Mouse (Mus musculus) embryonic facial prominence, embryonic 15.5 days (tissue): Measurements from ENCODE around the gene Mlec. TPM values are rescaled to one million over a fixed set of nuclear protein-coding genes. Genes with fewer than 3 reads are reported as not detected.
"Not testable (repeated sequence)": the region's sequence is repeated elsewhere in the genome, so short reads cannot be mapped to it uniquely, and the experiment has no call there.

ENCODE experiments used
- ATAC-seq: fragments of 200-750 bp; cut with Nextera tagmentation; 2 replicates; pipeline ENCODE4 v1.8.0; 2017; ENCODE audit warnings: low read depth, moderate TSS enrichment; ENCODE audit not compliant: insufficient number of reproducible peaks, low FRiP score, low TSS enrichment
- H3K27ac ChIP-seq: fragments of 300-500 bp; sonication (generic); replicated peaks from 2 replicates; pipeline ENCODE4 v1.5.1; 2015; ENCODE audit warnings: mild to moderate bottlenecking, inconsistent platforms
- H3K27me3 ChIP-seq: fragments of 300-500 bp; sonication (generic); 2 replicates; pipeline ENCODE4 v1.6.1; 2015; ENCODE audit warnings: inconsistent platforms
- H3K36me3 ChIP-seq: fragments of 300-500 bp; sonication (generic); 2 replicates; pipeline ENCODE4 v1.6.1; 2015; ENCODE audit warnings: mild to moderate bottlenecking, inconsistent platforms
- H3K4me1 ChIP-seq: fragments of 300-500 bp; sonication (generic); 2 replicates; pipeline ENCODE4 v1.6.1; 2015; ENCODE audit warnings: inconsistent platforms
- H3K4me2 ChIP-seq: fragments of 300-500 bp; sonication (generic); replicated peaks from 2 replicates; pipeline ENCODE4 v1.6.1; 2015; ENCODE audit warnings: mild to moderate bottlenecking, inconsistent platforms
- H3K4me3 ChIP-seq: fragments of 300-500 bp; sonication (generic); replicated peaks from 2 replicates; pipeline ENCODE4 v1.5.1; 2015; ENCODE audit warnings: mild to moderate bottlenecking, inconsistent platforms
- H3K9ac ChIP-seq: fragments of 300-500 bp; sonication (generic); 2 replicates; pipeline ENCODE4 v1.6.1; 2015; ENCODE audit warnings: inconsistent platforms
- H3K9me3 ChIP-seq: fragments of 300-500 bp; sonication (generic); replicated peaks from 2 replicates; pipeline ENCODE4 v1.6.1; 2016; ENCODE audit warnings: inconsistent platforms
- WGBS: fragments of 180-500 bp; shearing (Covaris S2); methylation state at CpG from one replicate; pipeline ENCODE4 v1.1.7; 2015; 5-methylcytosine and 5-hydroxymethylcytosine counted together
- polyA plus RNA-seq: library from polyadenylated mRNA; unstranded; fragments of >200 nt; fragmentation: Nextera tagmentation; extraction: Ambion mirVana; gene quantifications from 2 replicates; pipeline ENCODE4 v1.2.1, GENCODE M21; 2015

The Mlec gene
- polyA plus RNA-seq, 1 experiment from 2014 or later = 95.1 TPM

GRCm38 (mm10) chr5:115118961-115119570 lies 38.9 kb downstream of the Mlec start, which contains the start of gene Acads:
Gene Acads (minus strand): TSS chr5:115119346.
- Histone ChIP-seq H3K36me3 (peaks cover 33% of the 10 kb centered on the region), H3K4me1 (no peaks in the 10 kb centered on the region), H3K4me3 (peak within 1 kb of the TSS; percentile 75), H3K4me2 (peak within 1 kb of the TSS; percentile 82), H3K9me3 (no peaks in the 10 kb centered on the region), H3K27ac (peak within 1 kb of the TSS; percentile 56; the same call in 1 of the 2 replicates), H3K27me3 (no peaks in the 10 kb centered on the region), H3K9ac (peak within 1 kb of the TSS; percentile 62)
- WGBS = under 1% methylated on average over 39 of the region's 39 CpGs
- peak; percentile 84 for ATAC-seq

- Histone ChIP-seq H3K4me1 (no peaks in the 10 kb centered on the region), H3K9ac (no peak overlapping the region), H3K4me3 (no peak overlapping the region), H3K9me3 (no peaks in the 10 kb centered on the region), H3K36me3 (peaks cover 26% of the 10 kb centered on the region), H3K4me2 (no peak overlapping the region), H3K27ac (no peak overlapping the region), H3K27me3 (no peaks in the 10 kb centered on the region)
- 94% methylated on average over 13 of the region's 13 CpGs for WGBS
- no peak for ATAC-seq
These were observed 40.5 kb downstream of the Mlec start for GRCm38 (mm10) chr5:115117467-115117866.

- 79% methylated on average over 3 of the region's 3 CpGs for WGBS
- no peak for ATAC-seq
- no peak overlapping the region for H3K9ac ChIP-seq
- no peak overlapping the region for H3K4me2 ChIP-seq
- no peak overlapping the region for H3K27ac ChIP-seq
- no peaks in the 10 kb centered on the region for H3K9me3 ChIP-seq
- peaks cover 37% of the 10 kb centered on the region for H3K36me3 ChIP-seq
- no peaks in the 10 kb centered on the region for H3K4me1 ChIP-seq
- H3K27me3 ChIP-seq = no peaks in the 10 kb centered on the region
- no peak overlapping the region for H3K4me3 ChIP-seq
These were observed 41.6 kb downstream of the Mlec start for GRCm38 (mm10) chr5:115116426-115116825.

- H3K36me3 ChIP-seq = peaks cover 47% of the 10 kb centered on the region
- no peak overlapping the region for H3K27ac ChIP-seq
- H3K4me3 ChIP-seq = no peak overlapping the region
- no peak overlapping the region for H3K9ac ChIP-seq
- H3K4me2 ChIP-seq = no peak overlapping the region
- H3K9me3 ChIP-seq = no peaks in the 10 kb centered on the region
- H3K4me1 ChIP-seq = no peaks in the 10 kb centered on the region
- H3K27me3 ChIP-seq = no peaks in the 10 kb centered on the region
- WGBS = 93% methylated on average over 8 of the region's 8 CpGs
- no peak for ATAC-seq
These were observed 43.5 kb downstream of the Mlec start for GRCm38 (mm10) chr5:115114501-115114900.

GRCm38 (mm10) chr5:115113244-115113643 lies 44.7 kb downstream of the Mlec start:
- H3K4me3 ChIP-seq = no peak overlapping the region
- H3K27me3 ChIP-seq = no peaks in the 10 kb centered on the region
- H3K4me2 ChIP-seq = no peak overlapping the region
- H3K9me3 ChIP-seq = no peaks in the 10 kb centered on the region
- H3K4me1 ChIP-seq = 0 out of 2 replicates have a peak, but pooled peaks cover 1% of the 10 kb centered on the region
- no peak overlapping the region for H3K9ac ChIP-seq
- ATAC-seq = no peak
- WGBS = 97% methylated on average over 12 of the region's 12 CpGs
- peaks cover 47% of the 10 kb centered on the region for H3K36me3 ChIP-seq
- H3K27ac ChIP-seq = no peak overlapping the region

- H3K4me1 ChIP-seq = 0 out of 2 replicates have a peak, but pooled peaks cover 2% of the 10 kb centered on the region
- H3K27me3 ChIP-seq = no peaks in the 10 kb centered on the region
- whole genome bisulfite sequencing = 87% methylated on average over 8 of the region's 8 CpGs
- no peak for ATAC-seq
- H3K4me2 ChIP-seq = no peak overlapping the region
- no peak overlapping the region for H3K4me3 ChIP-seq
- H3K9ac ChIP-seq = no peak overlapping the region
- H3K9me3 ChIP-seq = no peaks in the 10 kb centered on the region
- H3K36me3 ChIP-seq = peaks cover 37% of the 10 kb centered on the region
- no peak overlapping the region for H3K27ac ChIP-seq
These were observed 46.8 kb downstream of the Mlec start for GRCm38 (mm10) chr5:115111156-115111555.

GRCm38 (mm10) chr5:115103253-115103652 lies 54.7 kb downstream of the Mlec start:
- H3K36me3 ChIP-seq = peaks cover 44% of the 10 kb centered on the region
- H3K4me3 ChIP-seq = not testable (repeated sequence)

GRCm38 (mm10) chr5:115102231-115102630 lies 55.7 kb downstream of the Mlec start:
- H3K4me1 ChIP-seq = no peaks in the 10 kb centered on the region
- no peak overlapping the region for H3K4me3 ChIP-seq
- no peak for ATAC-seq
- no peak overlapping the region for H3K4me2 ChIP-seq
- no peaks in the 10 kb centered on the region for H3K9me3 ChIP-seq
- H3K27ac ChIP-seq = no peak overlapping the region
- H3K27me3 ChIP-seq = no peaks in the 10 kb centered on the region
- H3K9ac ChIP-seq = no peak overlapping the region
- 89% methylated on average over 2 of the region's 2 CpGs for WGBS
- peaks cover 50% of the 10 kb centered on the region for H3K36me3 ChIP-seq

More at GRCm38 (mm10) chr5:115103253-115103652, 54.7 kb downstream of the Mlec start:
- not testable (repeated sequence) for H3K4me2 ChIP-seq, H3K27ac ChIP-seq, H3K4me1 ChIP-seq, H3K27me3 ChIP-seq, H3K9ac ChIP-seq, ATAC-seq, H3K9me3 ChIP-seq
- WGBS = 98% methylated on average over 23 of the region's 23 CpGs

- H3K4me3 ChIP-seq = no peak overlapping the region
- no peaks in the 10 kb centered on the region for H3K27me3 ChIP-seq
- H3K27ac ChIP-seq = no peak overlapping the region
- H3K36me3 ChIP-seq = peaks cover 67% of the 10 kb centered on the region
- ATAC-seq = no peak
- H3K9ac ChIP-seq = no peak overlapping the region
- no peaks in the 10 kb centered on the region for H3K4me1 ChIP-seq
- 73% methylated on average over 6 of the region's 6 CpGs for WGBS
- H3K9me3 ChIP-seq = no peaks in the 10 kb centered on the region
- H3K4me2 ChIP-seq = no peak overlapping the region
These were observed 57.5 kb downstream of the Mlec start for GRCm38 (mm10) chr5:115100473-115100872.

GRCm38 (mm10) chr5:115099991-115100390 lies 58.0 kb downstream of the Mlec start:
- H3K4me3 ChIP-seq = no peak overlapping the region
- 80% methylated on average over 9 of the region's 9 CpGs for WGBS
- H3K4me2 ChIP-seq = no peak overlapping the region
- no peak for ATAC-seq
- no peak overlapping the region for H3K9ac ChIP-seq
- H3K36me3 ChIP-seq = peaks cover 69% of the 10 kb centered on the region
- H3K9me3 ChIP-seq = no peaks in the 10 kb centered on the region
- no peak overlapping the region for H3K27ac ChIP-seq
- H3K27me3 ChIP-seq = no peaks in the 10 kb centered on the region
- no peaks in the 10 kb centered on the region for H3K4me1 ChIP-seq

GRCm38 (mm10) chr5:115099530-115099929 lies 58.4 kb downstream of the Mlec start:
- Histone ChIP-seq H3K27ac (no peak overlapping the region), H3K9ac (no peak overlapping the region), H3K27me3 (no peaks in the 10 kb centered on the region), H3K4me3 (no peak overlapping the region), H3K9me3 (no peaks in the 10 kb centered on the region), H3K36me3 (peaks cover 72% of the 10 kb centered on the region), H3K4me2 (no peak overlapping the region), H3K4me1 (no peaks in the 10 kb centered on the region)
- no peak for ATAC-seq
- 83% methylated on average over 5 of the region's 5 CpGs for WGBS

- Histone ChIP-seq H3K4me2 (no peak within 1 kb of the TSS), H3K27me3 (no peaks in the 10 kb centered on the region), H3K4me3 (no peak within 1 kb of the TSS), H3K9ac (no peak within 1 kb of the TSS), H3K27ac (no peak within 1 kb of the TSS), H3K36me3 (peaks cover 69% of the 10 kb centered on the region), H3K4me1 (no peaks in the 10 kb centered on the region), H3K9me3 (no peaks in the 10 kb centered on the region)
- 92% methylated on average over 8 of the region's 8 CpGs for WGBS
- ATAC-seq = no peak
These were observed 59.8 kb downstream of the Mlec start, which contains the start of gene Gm10401 for GRCm38 (mm10) chr5:115098195-115098594. Gene Gm10401 (minus strand): TSS chr5:115098295.
